Mouse (Mus musculus) stomach, embryonic 14.5 days (tissue): Measurements from ENCODE around the gene Cmas. TPM values are rescaled to one million over a fixed set of nuclear protein-coding genes. Genes with fewer than 3 reads are reported as not detected.

Experiments used
- ATAC-seq: fragments of 200-750 bp; cut with Nextera tagmentation; 2 replicates; pipeline ENCODE4 v1.8.0; 2017; ENCODE audit warnings: low read depth, moderate TSS enrichment; ENCODE audit not compliant: insufficient number of reproducible peaks, insufficient read depth, low FRiP score
- H3K27ac ChIP-seq: fragments of 300-500 bp; sonication (generic); 2 replicates; pipeline ENCODE4 v1.5.1; 2014; ENCODE audit warnings: mild to moderate bottlenecking, low read length, moderate library complexity, mixed read lengths
- H3K27me3 ChIP-seq: fragments of 300-500 bp; sonication (generic); 2 replicates; pipeline ENCODE4 v1.6.1; 2014; ENCODE audit warnings: low read length, control low read depth, mixed read lengths; ENCODE audit not compliant: control insufficient read depth, insufficient read depth
- H3K36me3 ChIP-seq: fragments of 300-500 bp; sonication (generic); 2 replicates; pipeline ENCODE4 v1.6.1; 2014; ENCODE audit warnings: mild to moderate bottlenecking, control low read depth, low read length, moderate library complexity, mixed read lengths; ENCODE audit not compliant: control insufficient read depth, insufficient read depth
- H3K4me1 ChIP-seq: fragments of 300-500 bp; sonication (generic); 2 replicates; pipeline ENCODE4 v1.6.1; 2014; ENCODE audit warnings: low read length, control low read depth, mixed read lengths; ENCODE audit not compliant: control insufficient read depth, insufficient read depth
- H3K4me2 ChIP-seq: fragments of 300-500 bp; sonication (generic); replicated peaks from 2 replicates; pipeline ENCODE4 v1.6.1; 2014; ENCODE audit warnings: low read depth, low read length, control low read depth
- H3K4me3 ChIP-seq: fragments of 300-500 bp; sonication (generic); 2 replicates; pipeline ENCODE4 v1.5.1; 2014; ENCODE audit warnings: low read depth, low read length, control low read depth
- H3K9ac ChIP-seq: fragments of 300-500 bp; sonication (generic); replicated peaks from 2 replicates; pipeline ENCODE4 v1.6.1; 2014; ENCODE audit warnings: low read depth, mild to moderate bottlenecking, control low read depth, low read length, moderate library complexity, mixed read lengths
- H3K9me3 ChIP-seq: fragments of 300-500 bp; sonication (generic); 2 replicates; pipeline ENCODE4 v1.6.1; 2016; ENCODE audit warnings: low read depth, low read length, control low read depth; ENCODE audit not compliant: control insufficient read depth
- WGBS: fragments of 180-500 bp; shearing (Covaris S2); extraction: QIAGEN DNeasy Blood & Tissue Kit; methylation state at CpG from one replicate; pipeline ENCODE4 v1.1.7; 2014; 5-methylcytosine and 5-hydroxymethylcytosine counted together
- polyA plus RNA-seq: library from polyadenylated mRNA; unstranded; fragments of >200 nt; fragmentation: Nextera tagmentation; extraction: Ambion mirVana; gene quantifications from 2 replicates; pipeline ENCODE4 v1.2.1, GENCODE M21; 2014

Cmas gene
- polyA plus RNA-seq, 1 experiment from 2014 or later, result 89.2 TPM

DNA sequence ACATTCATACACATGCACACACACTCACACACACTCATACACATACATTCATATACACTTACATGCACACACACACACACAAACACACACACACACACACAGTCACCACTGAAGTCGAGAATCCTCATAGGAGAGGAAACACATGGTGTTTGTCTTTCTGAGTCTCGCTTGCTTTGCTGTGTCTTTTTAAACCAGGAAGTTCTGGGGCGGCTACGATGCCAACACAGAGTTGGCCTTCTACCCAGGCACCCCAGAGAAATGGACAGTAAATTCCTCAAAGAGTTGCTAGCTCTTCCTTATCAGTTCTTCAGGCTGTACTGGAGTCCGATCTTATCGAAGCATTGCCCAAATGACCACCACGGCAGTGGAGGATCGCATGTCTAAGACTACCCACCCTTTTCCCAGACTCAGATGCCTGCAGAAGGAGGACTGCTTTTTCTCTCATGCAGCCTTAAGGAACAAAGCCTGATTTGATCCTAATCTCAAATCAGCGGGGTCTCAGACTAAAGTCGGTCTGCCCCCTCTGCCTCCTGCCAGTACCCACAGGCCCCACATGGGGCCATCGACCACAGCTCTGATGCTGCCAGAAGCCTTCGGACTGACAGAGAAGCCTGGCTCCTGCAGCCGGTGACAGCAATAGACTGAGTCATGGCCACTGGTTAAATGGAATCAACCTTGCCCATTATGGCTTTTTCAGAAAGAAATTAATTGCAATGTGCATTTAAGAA lies 35.9 kb downstream of the Cmas start:
- Histone ChIP-seq H3K4me2 (no peak overlapping the region), H3K27me3 (no peaks in the 10 kb centered on the region), H3K9ac (no peak overlapping the region), H3K9me3 (no peaks in the 10 kb centered on the region), H3K36me3 (no peaks in the 10 kb centered on the region), H3K4me3 (no peak overlapping the region), H3K4me1 (peaks cover 30% of the 10 kb centered on the region), H3K27ac (no peak overlapping the region)
- 54% methylated on average over 13 of the region's 13 CpGs for WGBS
- no peak for ATAC-seq

DNA sequence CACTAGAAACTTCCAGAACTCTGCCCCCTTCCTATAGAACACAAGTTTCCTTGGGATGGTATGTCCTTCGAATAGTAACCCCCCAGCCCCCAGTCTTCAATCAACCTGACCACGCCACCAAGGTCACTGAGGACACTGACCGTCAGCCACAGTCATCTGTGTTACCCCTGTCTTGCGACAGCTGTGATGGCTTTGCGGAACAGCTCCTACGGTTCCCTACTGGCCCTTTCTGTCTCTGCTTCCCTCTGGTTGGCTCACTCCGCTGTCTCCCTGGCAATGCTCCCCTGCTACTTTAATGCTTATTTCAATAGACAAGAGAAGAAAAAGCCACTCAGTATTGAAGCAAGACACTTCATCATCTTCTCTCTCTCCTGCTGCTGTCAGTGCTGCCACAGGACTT lies 37.0 kb downstream of the Cmas start:
- no peaks in the 10 kb centered on the region for H3K9me3 ChIP-seq
- no peak overlapping the region for H3K9ac ChIP-seq
- H3K4me3 ChIP-seq, result no peak overlapping the region
- ATAC-seq, result no peak
- no peaks in the 10 kb centered on the region for H3K36me3 ChIP-seq
- 43% methylated on average over 7 of the region's 7 CpGs for WGBS
- no peak overlapping the region for H3K4me2 ChIP-seq
- no peaks in the 10 kb centered on the region for H3K27me3 ChIP-seq
- peaks cover 25% of the 10 kb centered on the region for H3K4me1 ChIP-seq
- no peak overlapping the region for H3K27ac ChIP-seq

DNA sequence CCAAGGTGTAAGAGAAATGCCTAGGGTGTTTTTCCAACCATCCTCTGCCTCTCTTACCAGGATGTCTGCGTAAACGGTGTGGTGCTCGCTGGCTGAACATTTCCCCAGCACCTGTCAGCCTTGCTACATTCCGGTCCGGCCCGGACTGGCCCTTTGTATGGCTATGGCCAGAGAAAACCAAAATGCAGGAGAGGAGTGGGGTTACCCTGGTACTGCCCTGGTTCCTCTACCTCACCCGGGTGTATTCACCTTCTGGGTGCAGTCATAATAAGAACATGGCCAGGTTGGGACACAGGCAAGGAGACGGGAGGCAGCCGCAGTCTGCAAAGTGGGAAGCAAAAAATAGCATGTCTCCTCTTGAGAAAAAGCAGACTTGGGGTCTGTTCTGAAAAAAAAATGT lies 38.6 kb downstream of the Cmas start:
- Histone ChIP-seq H3K36me3 (no peaks in the 10 kb centered on the region), H3K9me3 (no peaks in the 10 kb centered on the region), H3K4me2 (no peak overlapping the region), H3K4me1 (peaks cover 25% of the 10 kb centered on the region), H3K4me3 (no peak overlapping the region), H3K27me3 (no peaks in the 10 kb centered on the region), H3K9ac (no peak overlapping the region), H3K27ac (no peak overlapping the region)
- no peak for ATAC-seq
- WGBS, result 52% methylated on average over 9 of the region's 9 CpGs

DNA sequence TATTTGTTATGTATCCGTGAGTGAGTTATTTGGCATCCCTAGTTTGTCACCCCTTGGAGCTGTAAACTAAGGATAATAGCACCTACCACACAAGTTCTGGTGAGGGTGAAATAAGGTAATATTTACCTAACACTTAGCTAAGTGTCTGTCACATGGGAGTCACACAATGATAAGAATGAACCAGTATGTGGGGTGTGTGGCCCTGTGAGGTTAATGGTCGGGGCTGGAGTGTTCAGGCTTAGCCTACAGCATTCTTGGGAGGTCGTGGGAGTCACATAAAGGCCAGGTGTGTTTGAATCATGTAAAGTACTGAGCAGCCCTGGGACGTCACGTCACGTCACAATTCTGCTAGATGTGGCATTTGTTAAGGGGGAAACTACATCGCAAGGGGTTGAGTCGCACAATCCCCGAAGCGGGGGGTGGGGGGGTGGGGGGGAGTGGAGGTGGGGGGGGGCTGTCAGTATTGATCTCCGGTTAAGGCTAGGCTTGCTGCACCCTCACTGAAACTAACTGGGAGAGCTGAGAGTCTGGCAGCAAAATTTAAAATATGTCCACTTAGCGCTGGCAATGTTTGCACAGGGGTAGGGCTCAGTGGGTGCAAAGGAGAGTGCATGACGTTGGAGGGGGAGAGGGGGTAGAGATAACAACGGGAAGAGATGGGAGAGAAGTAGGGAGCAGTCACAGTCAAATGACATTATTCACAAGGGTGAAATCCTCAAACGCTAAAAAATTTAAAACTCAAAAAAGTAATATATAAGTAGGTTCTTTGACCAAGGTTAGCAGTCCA lies 39.4 kb downstream of the Cmas start:
- no peak overlapping the region for H3K27ac ChIP-seq
- no peaks in the 10 kb centered on the region for H3K36me3 ChIP-seq
- H3K4me3 ChIP-seq, result no peak overlapping the region
- no peak overlapping the region for H3K9ac ChIP-seq
- no peaks in the 10 kb centered on the region for H3K9me3 ChIP-seq
- no peaks in the 10 kb centered on the region for H3K27me3 ChIP-seq
- H3K4me1 ChIP-seq, result peaks cover 25% of the 10 kb centered on the region
- 32% methylated on average over 15 of the region's 15 CpGs for WGBS
- ATAC-seq, result peak; percentile 65; the same call in 1 of the 2 replicates
- no peak overlapping the region for H3K4me2 ChIP-seq

DNA sequence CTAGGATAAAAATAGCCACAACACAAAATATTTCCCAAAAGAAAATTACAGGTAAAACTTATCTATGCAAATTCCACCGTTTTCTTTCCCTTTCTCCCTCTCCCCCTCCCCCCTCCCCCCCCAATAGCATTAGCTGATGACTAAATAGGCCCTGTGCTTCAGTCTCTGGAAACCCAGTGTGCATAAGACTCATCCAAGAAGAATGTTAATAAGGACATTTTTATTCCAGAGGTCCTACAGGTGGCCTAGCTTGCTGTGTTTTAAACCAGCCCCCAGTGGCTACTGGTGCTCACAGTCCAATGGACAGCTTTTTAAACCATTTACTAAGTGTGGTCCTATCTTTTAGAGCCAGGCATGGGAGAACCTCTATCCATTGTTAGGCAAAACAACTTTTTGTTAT lies 41.5 kb downstream of the Cmas start:
- no peak overlapping the region for H3K27ac ChIP-seq
- H3K4me3 ChIP-seq, result no peak overlapping the region
- WGBS, result 64% methylated on average over 1 of the region's 1 CpGs
- H3K27me3 ChIP-seq, result no peaks in the 10 kb centered on the region
- ATAC-seq, result no peak
- H3K9ac ChIP-seq, result no peak overlapping the region
- H3K4me2 ChIP-seq, result no peak overlapping the region
- no peaks in the 10 kb centered on the region for H3K9me3 ChIP-seq
- no peaks in the 10 kb centered on the region for H3K36me3 ChIP-seq
- H3K4me1 ChIP-seq, result peaks cover 19% of the 10 kb centered on the region

DNA sequence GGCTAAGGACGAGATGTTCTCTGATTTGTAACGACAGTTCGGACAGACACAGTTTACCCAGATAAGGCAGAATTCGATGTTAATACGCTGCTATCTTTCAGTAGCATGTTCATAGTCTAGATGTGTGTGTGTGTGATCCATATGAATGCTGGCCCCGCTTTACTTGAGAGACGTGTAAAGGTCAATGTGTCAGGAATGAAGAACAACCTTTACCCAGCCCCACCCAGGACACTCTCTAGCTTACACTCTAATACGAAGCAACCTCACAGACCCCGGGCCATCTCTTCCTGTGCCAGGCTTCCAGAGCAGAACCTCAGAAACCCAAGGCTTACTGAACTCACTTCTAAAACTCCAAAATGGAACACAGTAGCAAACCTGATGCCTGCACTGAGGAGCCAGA lies 42.4 kb downstream of the Cmas start:
- H3K9ac ChIP-seq, result no peak overlapping the region
- peaks cover 12% of the 10 kb centered on the region; the same call in 1 of the 2 replicates for H3K4me1 ChIP-seq
- no peak overlapping the region for H3K4me3 ChIP-seq
- no peaks in the 10 kb centered on the region for H3K9me3 ChIP-seq
- no peaks in the 10 kb centered on the region for H3K36me3 ChIP-seq
- no peak overlapping the region for H3K4me2 ChIP-seq
- no peak for ATAC-seq
- H3K27me3 ChIP-seq, result no peaks in the 10 kb centered on the region
- WGBS, result 79% methylated on average over 9 of the region's 9 CpGs
- no peak overlapping the region for H3K27ac ChIP-seq

DNA sequence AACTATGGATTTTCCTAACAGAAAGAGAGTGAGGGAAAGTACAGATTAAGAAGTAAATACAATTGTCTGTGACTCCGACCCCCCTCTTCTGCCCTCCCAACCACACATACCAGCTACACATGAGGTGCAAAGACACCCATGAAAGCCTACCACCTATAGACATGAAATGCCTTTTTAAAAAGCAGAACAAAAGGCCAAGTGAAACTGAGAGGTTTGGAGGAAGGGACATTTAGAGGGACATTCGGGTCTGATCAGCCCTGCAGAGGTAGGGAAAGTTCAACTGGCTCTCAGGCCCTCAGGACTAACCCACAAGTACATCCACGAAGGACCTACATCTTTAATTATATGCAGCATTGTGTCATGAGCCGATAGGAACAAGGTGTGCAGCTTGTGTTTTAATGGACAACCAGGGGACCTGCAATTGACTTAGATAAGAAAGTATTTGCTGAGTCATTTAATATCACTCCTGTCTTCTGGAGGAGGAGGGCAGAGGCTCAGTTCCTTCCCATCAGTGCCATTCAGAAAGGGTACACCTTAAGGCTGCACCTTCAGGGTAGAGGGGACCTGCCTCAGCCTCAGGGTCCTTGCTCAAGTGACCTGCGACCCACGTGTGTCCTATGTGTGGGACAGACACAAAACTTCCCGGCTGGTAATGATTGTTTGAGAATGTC lies 43.4 kb downstream of the Cmas start:
- H3K4me1 ChIP-seq, result peaks cover 12% of the 10 kb centered on the region; the same call in 1 of the 2 replicates
- H3K4me2 ChIP-seq, result no peak overlapping the region
- no peak for ATAC-seq
- H3K27me3 ChIP-seq, result no peaks in the 10 kb centered on the region
- H3K4me3 ChIP-seq, result no peak overlapping the region
- no peak overlapping the region for H3K9ac ChIP-seq
- H3K9me3 ChIP-seq, result no peaks in the 10 kb centered on the region
- H3K36me3 ChIP-seq, result no peaks in the 10 kb centered on the region
- no peak overlapping the region for H3K27ac ChIP-seq
- WGBS, result 62% methylated on average over 7 of the region's 7 CpGs

DNA sequence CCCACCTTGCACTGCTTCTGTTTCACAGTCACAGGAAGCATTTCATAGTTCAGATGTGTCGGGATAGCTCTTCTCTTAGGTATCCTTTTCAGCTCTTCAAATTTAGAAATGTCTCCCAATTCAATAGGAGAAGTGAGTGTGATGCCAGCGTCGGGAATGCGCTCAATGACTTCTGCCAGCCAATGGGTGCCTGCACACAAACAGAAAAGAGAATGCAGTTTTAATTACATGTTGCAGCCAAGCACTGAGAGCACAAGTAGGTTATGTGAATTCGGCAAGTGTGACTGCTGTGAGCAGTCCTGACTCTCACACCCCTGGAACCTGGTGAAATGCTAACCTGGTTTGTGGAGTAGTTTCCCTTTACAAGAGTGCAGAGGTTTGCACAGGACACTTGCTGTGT lies 45.2 kb downstream of the Cmas start:
- Histone ChIP-seq H3K27ac (no peak overlapping the region), H3K4me3 (no peak overlapping the region), H3K9ac (no peak overlapping the region), H3K4me1 (no peaks in the 10 kb centered on the region), H3K27me3 (no peaks in the 10 kb centered on the region), H3K9me3 (no peaks in the 10 kb centered on the region), H3K36me3 (no peaks in the 10 kb centered on the region), H3K4me2 (no peak overlapping the region)
- ATAC-seq, result no peak
- WGBS, result 84% methylated on average over 5 of the region's 5 CpGs
